Mouse (Mus musculus): Measurements from ENCODE around the gene Ddc. TPM values are rescaled to one million over a fixed set of nuclear protein-coding genes. Genes with fewer than 3 reads are reported as not detected.

Gene Ddc
- total and polyA plus RNA-seq, 3 experiments, result 0.91 to 2.3 (median 1.3) TPM

DNA sequence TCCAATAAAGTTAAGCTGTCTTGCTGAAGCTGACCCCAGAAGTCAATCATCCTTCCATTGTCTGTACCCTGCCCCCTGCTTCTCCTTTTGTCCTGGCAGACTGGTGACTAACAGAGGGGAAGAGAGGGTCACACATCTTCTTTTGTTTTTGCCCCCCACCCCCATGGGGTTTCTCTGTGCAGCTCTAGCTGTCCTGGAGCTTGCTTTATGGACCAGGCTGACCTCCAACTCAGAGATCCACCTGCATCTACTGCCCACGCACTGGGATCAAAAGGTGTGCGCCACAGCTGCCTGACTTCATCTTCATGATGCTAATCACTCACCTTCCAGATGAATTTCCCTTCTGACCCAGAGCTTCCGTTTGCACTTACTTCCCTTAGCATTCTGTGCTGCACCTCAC, 26.0 kb upstream of the Ddc start:
- H3K36me3 ChIP-seq (ENCODE audit: control insufficient read depth, insufficient read depth, low read length), result no peaks in the 10 kb centered on the region
- 70% methylated on average over 3 of the region's 3 CpGs for WGBS
- H3K79me2 ChIP-seq (replicated peaks; ENCODE audit: control insufficient read depth, insufficient read depth, low read length), result no peaks in the 10 kb centered on the region
- no peak overlapping the region for H3K27ac ChIP-seq
- intact Hi-C loops (cut with DNase I), result no loop called here
- no peak overlapping the region for H3K4me3 ChIP-seq
- DNase-seq, result no peak
- no peaks in the 10 kb centered on the region for H3K4me1 ChIP-seq (ENCODE audit: control insufficient read depth, insufficient read depth, low read length)
- no peaks in the 10 kb centered on the region for H3K27me3 ChIP-seq (ENCODE audit: control insufficient read depth, insufficient read depth, low read length)
- H3K9ac ChIP-seq (ENCODE audit: low read depth, low read length), result no peak overlapping the region
- TF ChIP-seq EP300 (IDR thresholded peaks at IDR 0.05; ENCODE audit: insufficient read depth, low read depth, low read length), result no peak

DNA sequence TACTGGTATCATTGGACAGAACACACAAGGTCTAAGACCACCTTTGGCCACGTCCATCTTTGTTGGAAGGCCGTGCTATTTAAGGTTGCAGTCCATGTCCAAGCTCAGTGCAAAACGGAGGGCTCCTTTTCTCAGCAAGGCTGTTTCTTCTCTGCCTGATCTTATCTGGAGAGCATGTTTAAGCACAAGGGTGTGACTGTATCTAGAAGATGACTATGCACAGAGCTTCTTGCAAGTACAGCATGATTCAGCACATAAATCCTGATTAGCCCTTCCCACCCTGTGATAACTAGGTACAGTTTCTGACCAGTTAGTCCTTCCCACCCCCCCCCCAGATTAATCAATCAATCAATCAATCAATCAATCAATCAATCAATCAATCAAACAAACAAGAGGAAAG, 25.4 kb upstream of the Ddc start:
- Histone ChIP-seq H3K79me2 (replicated peaks; ENCODE audit: control insufficient read depth, insufficient read depth, low read length) (no peaks in the 10 kb centered on the region), H3K36me3 (ENCODE audit: control insufficient read depth, insufficient read depth, low read length) (no peaks in the 10 kb centered on the region), H3K4me1 (ENCODE audit: control insufficient read depth, insufficient read depth, low read length) (no peaks in the 10 kb centered on the region), H3K4me3 (no peak overlapping the region), H3K27me3 (ENCODE audit: control insufficient read depth, insufficient read depth, low read length) (no peaks in the 10 kb centered on the region), H3K27ac (no peak overlapping the region), H3K9ac (ENCODE audit: low read depth, low read length) (no peak overlapping the region)
- TF ChIP-seq EP300 (IDR thresholded peaks at IDR 0.05; ENCODE audit: insufficient read depth, low read depth, low read length) (no peak), POLR2A (IDR thresholded peaks at IDR 0.05; ENCODE audit: insufficient read depth, low read depth, low read length) (no peak), CTCF (IDR thresholded peaks at IDR 0.05) (no peak)
- 82% methylated on average over 3 of the region's 3 CpGs for WGBS
- no peak for DNase-seq
- intact Hi-C loops (cut with DNase I), result no loop called here

DNA sequence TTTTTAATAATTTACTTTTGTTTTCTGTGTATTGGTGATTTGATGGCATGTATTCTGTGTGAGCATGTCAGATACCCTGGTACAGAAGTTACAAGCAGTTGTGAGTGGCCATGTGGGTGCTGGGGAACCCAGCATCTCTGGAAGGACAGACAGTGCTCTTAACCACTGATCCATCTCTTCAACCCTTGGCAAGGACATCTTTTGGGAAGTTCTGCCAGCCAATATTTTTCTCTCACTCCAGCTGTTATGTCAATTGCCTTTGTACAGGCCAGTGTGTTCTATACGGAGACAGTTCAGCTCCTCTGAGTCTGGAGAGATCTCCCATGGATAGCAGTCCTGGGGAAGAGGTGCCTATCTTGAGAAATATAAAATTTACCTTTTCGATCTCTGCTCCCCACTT, 24.2 kb upstream of the Ddc start:
- Histone ChIP-seq H3K9ac (ENCODE audit: low read depth, low read length) (no peak overlapping the region), H3K27me3 (ENCODE audit: control insufficient read depth, insufficient read depth, low read length) (no peaks in the 10 kb centered on the region), H3K4me3 (no peak overlapping the region), H3K27ac (no peak overlapping the region), H3K4me1 (ENCODE audit: control insufficient read depth, insufficient read depth, low read length) (no peaks in the 10 kb centered on the region), H3K36me3 (ENCODE audit: control insufficient read depth, insufficient read depth, low read length) (no peaks in the 10 kb centered on the region), H3K79me2 (replicated peaks; ENCODE audit: control insufficient read depth, insufficient read depth, low read length) (no peaks in the 10 kb centered on the region)
- intact Hi-C loops (cut with DNase I), result no loop called here
- DNase-seq, result no peak
- 87% methylated on average over 2 of the region's 2 CpGs for WGBS
- TF ChIP-seq CTCF (IDR thresholded peaks at IDR 0.05) (no peak), EP300 (IDR thresholded peaks at IDR 0.05; ENCODE audit: insufficient read depth, low read depth, low read length) (no peak), POLR2A (IDR thresholded peaks at IDR 0.05; ENCODE audit: insufficient read depth, low read depth, low read length) (no peak)

DNA sequence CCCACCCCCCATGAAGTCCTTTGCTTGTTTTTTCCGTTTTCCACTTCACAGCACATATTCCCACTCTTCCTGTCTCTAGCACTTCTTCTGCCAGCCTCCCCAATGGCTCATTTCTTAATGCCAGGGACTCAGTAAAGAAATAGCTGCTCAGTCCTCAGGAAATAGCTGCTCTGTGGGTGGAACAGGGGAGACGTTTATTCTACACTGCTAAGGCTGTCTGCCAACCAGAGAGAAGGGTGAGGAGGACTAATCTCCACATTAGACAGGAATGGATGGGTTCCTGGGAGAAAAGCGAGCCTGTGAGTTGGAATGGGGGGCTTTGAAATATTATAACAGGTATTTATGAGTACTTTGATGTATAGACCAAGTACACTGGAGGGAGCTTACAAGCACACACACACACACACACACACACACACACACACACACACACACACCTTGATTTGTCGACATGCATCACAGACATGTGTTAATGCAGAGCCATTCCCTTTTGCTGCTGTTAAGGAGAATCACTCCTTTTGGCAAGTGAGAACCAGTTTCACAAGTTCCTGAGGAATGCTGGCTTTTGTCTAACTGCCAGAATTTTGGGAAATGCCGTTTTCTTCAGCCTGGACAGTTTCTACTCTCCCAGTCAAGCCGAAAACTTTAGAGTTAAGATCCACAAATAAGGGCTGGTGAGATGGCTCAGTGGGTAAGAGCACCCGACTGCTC, 9.9 kb upstream of the Ddc start:
- Histone ChIP-seq H3K4me3 (no peak overlapping the region), H3K9ac (ENCODE audit: low read depth, low read length) (no peak overlapping the region), H3K36me3 (ENCODE audit: control insufficient read depth, insufficient read depth, low read length) (no peaks in the 10 kb centered on the region), H3K27me3 (ENCODE audit: control insufficient read depth, insufficient read depth, low read length) (no peaks in the 10 kb centered on the region), H3K27ac (no peak overlapping the region), H3K4me1 (ENCODE audit: control insufficient read depth, insufficient read depth, low read length) (no peaks in the 10 kb centered on the region), H3K79me2 (replicated peaks; ENCODE audit: control insufficient read depth, insufficient read depth, low read length) (no peaks in the 10 kb centered on the region)
- peak in 1 of 2 experiments; percentile 17 for DNase-seq
- 48% methylated on average over 7 of the region's 7 CpGs for WGBS
- intact Hi-C loops (cut with DNase I), result no loop called here
- TF ChIP-seq POLR2A (IDR thresholded peaks at IDR 0.05; ENCODE audit: insufficient read depth, low read depth, low read length) (no peak), CTCF (IDR thresholded peaks at IDR 0.05) (no peak), EP300 (IDR thresholded peaks at IDR 0.05; ENCODE audit: insufficient read depth, low read depth, low read length) (no peak)

DNA sequence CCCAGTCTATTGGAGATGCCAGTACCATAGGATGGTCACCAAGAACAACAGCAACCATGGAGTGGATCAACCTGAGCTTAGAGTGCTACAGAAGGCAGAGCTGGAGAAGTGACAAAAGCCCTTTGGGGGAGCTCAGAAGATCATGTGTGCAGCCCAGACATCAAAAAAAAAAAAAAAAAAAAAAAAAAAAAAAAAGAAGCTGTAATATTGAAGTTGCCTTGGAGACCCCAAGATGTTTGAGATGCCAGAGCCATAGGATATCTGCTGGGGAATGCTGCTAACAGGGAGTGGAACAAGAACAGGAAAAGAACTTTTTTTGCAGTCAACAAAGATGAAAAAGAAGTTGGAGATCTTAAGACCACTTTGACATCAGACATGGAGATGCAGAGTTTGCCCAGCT, 7.6 kb upstream of the Ddc start:
- Histone ChIP-seq H3K27me3 (ENCODE audit: control insufficient read depth, insufficient read depth, low read length) (no peaks in the 10 kb centered on the region), H3K36me3 (ENCODE audit: control insufficient read depth, insufficient read depth, low read length) (no peaks in the 10 kb centered on the region), H3K9ac (ENCODE audit: low read depth, low read length) (no peak overlapping the region), H3K27ac (no peak overlapping the region), H3K4me3 (no peak overlapping the region), H3K4me1 (ENCODE audit: control insufficient read depth, insufficient read depth, low read length) (0 out of 2 replicates have a peak, but pooled peaks cover 3% of the 10 kb centered on the region), H3K79me2 (replicated peaks; ENCODE audit: control insufficient read depth, insufficient read depth, low read length) (no peaks in the 10 kb centered on the region)
- intact Hi-C loops (cut with DNase I), result no loop called here
- TF ChIP-seq CTCF (IDR thresholded peaks at IDR 0.05) (no peak), POLR2A (IDR thresholded peaks at IDR 0.05; ENCODE audit: insufficient read depth, low read depth, low read length) (no peak), EP300 (IDR thresholded peaks at IDR 0.05; ENCODE audit: insufficient read depth, low read depth, low read length) (no peak)
- no peak for DNase-seq

DNA sequence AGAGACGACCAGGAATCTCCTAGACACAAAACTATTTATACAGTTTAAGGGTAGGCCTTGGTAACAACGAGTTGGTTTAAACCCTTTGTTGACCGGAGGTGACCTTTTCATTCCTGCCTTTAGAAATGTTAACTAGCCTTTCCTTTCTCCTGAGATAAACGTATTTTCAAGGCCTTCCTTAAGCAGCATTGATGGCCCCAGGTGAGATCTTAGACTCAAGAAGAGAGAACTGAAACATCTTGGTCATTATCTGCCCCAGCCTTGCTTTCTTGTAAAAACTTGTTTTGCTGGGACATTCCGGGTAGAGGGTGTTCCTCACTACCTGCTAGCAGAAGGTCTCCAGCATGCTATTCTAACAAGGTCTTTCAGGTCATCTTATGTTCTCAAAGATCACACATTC, 7.1 kb upstream of the Ddc start:
- Histone ChIP-seq H3K79me2 (replicated peaks; ENCODE audit: control insufficient read depth, insufficient read depth, low read length) (no peaks in the 10 kb centered on the region), H3K4me3 (no peak overlapping the region), H3K9ac (ENCODE audit: low read depth, low read length) (no peak overlapping the region), H3K36me3 (ENCODE audit: control insufficient read depth, insufficient read depth, low read length) (no peaks in the 10 kb centered on the region), H3K27ac (no peak overlapping the region), H3K27me3 (ENCODE audit: control insufficient read depth, insufficient read depth, low read length) (no peaks in the 10 kb centered on the region), H3K4me1 (ENCODE audit: control insufficient read depth, insufficient read depth, low read length) (0 out of 2 replicates have a peak, but pooled peaks cover 3% of the 10 kb centered on the region)
- no peak for TF ChIP-seq POLR2A (IDR thresholded peaks at IDR 0.05; ENCODE audit: insufficient read depth, low read depth, low read length)
- no peak for TF ChIP-seq EP300 (IDR thresholded peaks at IDR 0.05; ENCODE audit: insufficient read depth, low read depth, low read length)
- no peak for TF ChIP-seq CTCF (IDR thresholded peaks at IDR 0.05)
- 83% methylated on average over 5 of the region's 5 CpGs for WGBS
- intact Hi-C loops (cut with DNase I), result no loop called here
- DNase-seq, result no peak
